Mouse (Mus musculus) embryonic fibroblast, embryonic 13.5 days (primary cell): ENCODE data around the gene Tspan13.

ENCODE experiments used
- CTCF ChIP-seq: IDR thresholded peaks from 2 replicates; pipeline ENCODE4 v1.5.1; 2011; ENCODE audit warnings: mild to moderate bottlenecking, control low read depth, low read length, moderate library complexity, borderline replicate concordance; ENCODE audit not compliant: insufficient read depth
- POLR2A ChIP-seq: IDR thresholded peaks from 2 replicates; pipeline ENCODE4 v1.6.1; 2011; ENCODE audit warnings: low read depth, mild to moderate bottlenecking, control low read depth, low read length, moderate library complexity

GRCm38 (mm10) chr12:35975898-35976297 is 66.4 kb downstream of the Tspan13 start:
- no peak for TF ChIP-seq POLR2A
- no peak for TF ChIP-seq CTCF
